Mouse (Mus musculus) hindbrain, postnatal 0 days (tissue): ENCODE data around the gene Tpcn1. TPM values are rescaled to one million over a fixed set of nuclear protein-coding genes. Genes with fewer than 3 reads are reported as not detected.

Experiments used
- ATAC-seq: fragments of 200-750 bp; cut with Nextera tagmentation; 2 replicates; pipeline ENCODE4 v1.8.0; 2017; ENCODE audit warnings: mild to moderate bottlenecking, moderate TSS enrichment, moderate library complexity
- DNase-seq: peaks from one replicate; pipeline ENCODE4 v3.0.0-alpha.2; 2015; ENCODE audit warnings: low spot score
- H3K27ac ChIP-seq: fragments of 300-500 bp; sonication (generic); 2 replicates; pipeline ENCODE4 v1.5.1; 2014; ENCODE audit warnings: mild to moderate bottlenecking
- H3K27me3 ChIP-seq: fragments of 300-500 bp; sonication (generic); 2 replicates; pipeline ENCODE4 v1.6.1; 2014; ENCODE audit warnings: low read length, mixed read lengths; ENCODE audit not compliant: insufficient read depth
- H3K36me3 ChIP-seq: fragments of 300-500 bp; sonication (generic); 2 replicates; pipeline ENCODE4 v1.6.1; 2014; ENCODE audit warnings: low read length, mixed read lengths; ENCODE audit not compliant: insufficient read depth
- H3K4me1 ChIP-seq: fragments of 300-500 bp; sonication (generic); 2 replicates; pipeline ENCODE4 v1.6.1; 2014; ENCODE audit warnings: antibody characterized with exemption, low read length, mixed read lengths; ENCODE audit not compliant: insufficient read depth
- H3K4me2 ChIP-seq: fragments of 300-500 bp; sonication (generic); 2 replicates; pipeline ENCODE4 v1.6.1; 2014; ENCODE audit warnings: low read depth, mild to moderate bottlenecking, low read length, moderate library complexity, mixed read lengths
- H3K4me3 ChIP-seq: fragments of 300-500 bp; sonication (generic); 2 replicates; pipeline ENCODE4 v1.5.1; 2014; ENCODE audit warnings: low read length
- H3K9ac ChIP-seq: fragments of 300-500 bp; sonication (generic); replicated peaks from 2 replicates; pipeline ENCODE4 v1.6.1; 2014; ENCODE audit warnings: mild to moderate bottlenecking, low read length, moderate library complexity, mixed read lengths
- H3K9me3 ChIP-seq: fragments of 300-500 bp; sonication (generic); 2 replicates; pipeline ENCODE4 v1.6.1; 2016; ENCODE audit warnings: low read length, mixed read lengths
- CTCF ChIP-seq: IDR thresholded peaks from 2 replicates; pipeline ENCODE4 v1.5.1; 2016; ENCODE audit warnings: antibody characterized with exemption, control low read depth, low read depth
- WGBS: fragments of 180-500 bp; shearing (Covaris S2); extraction: QIAGEN DNeasy Blood & Tissue Kit; methylation state at CpG from one replicate; pipeline ENCODE4 v1.1.7; 2014; 5-methylcytosine and 5-hydroxymethylcytosine counted together
- polyA plus RNA-seq: library from polyadenylated mRNA; unstranded; fragments of >200 nt; fragmentation: Nextera tagmentation; extraction: Ambion mirVana; gene quantifications from 2 replicates; pipeline ENCODE4 v1.2.1, GENCODE M21; 2015
- total RNA-seq: library from RNA; depleted of rRNA; stranded (reverse); fragments of >200 nt; gene quantifications from 2 replicates; pipeline ENCODE4 v1.2.3, GENCODE M21; 2014

The Tpcn1 gene
- total and polyA plus RNA-seq, 2 experiments from 2014 or later, result 15.4 to 30.7 TPM

DNA sequence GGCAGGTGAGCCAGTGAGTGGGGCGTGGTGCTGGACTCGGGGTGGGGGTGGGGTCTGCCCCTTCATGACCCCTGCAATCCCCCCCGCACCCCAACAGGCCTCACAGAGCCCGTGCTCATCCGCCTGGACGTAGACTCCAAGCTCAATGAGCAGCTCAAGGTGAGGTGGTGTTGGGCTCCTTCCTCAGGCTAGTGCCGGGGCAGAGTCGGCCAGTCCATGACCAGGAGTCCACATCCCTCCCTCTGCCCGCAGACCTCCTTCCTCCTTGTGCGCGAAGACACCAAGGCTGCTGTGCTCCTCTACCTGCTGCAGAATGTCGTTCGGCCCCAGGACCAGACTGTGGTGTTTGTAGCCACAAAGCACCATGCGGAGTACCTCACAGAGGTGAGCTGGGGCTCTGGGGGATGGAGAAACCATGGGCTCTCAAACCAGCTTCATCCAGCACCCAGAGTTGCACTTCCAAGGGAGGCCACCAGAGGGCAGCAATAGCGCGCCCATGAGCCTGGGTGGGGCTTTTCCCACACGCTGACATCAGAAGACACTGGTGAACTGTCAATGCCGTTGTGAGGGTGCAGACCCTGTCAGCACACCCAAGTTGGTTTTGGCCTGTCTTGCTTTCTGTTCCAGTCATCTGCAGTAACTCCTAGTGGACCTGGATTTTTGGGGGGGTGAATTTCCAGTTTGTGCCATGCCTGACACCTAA, 32.1 kb upstream of the Tpcn1 start:
- H3K9ac ChIP-seq, result no peak overlapping the region
- TF ChIP-seq CTCF, result peak; percentile 99
- 70% methylated on average over 18 of the region's 18 CpGs for WGBS
- no peaks in the 10 kb centered on the region for H3K4me1 ChIP-seq
- H3K27me3 ChIP-seq, result no peaks in the 10 kb centered on the region
- DNase-seq (peak; percentile 85), ATAC-seq (peak; percentile 38; the same call in 1 of the 2 replicates)
- H3K4me3 ChIP-seq, result no peak overlapping the region
- no peak overlapping the region for H3K27ac ChIP-seq
- no peaks in the 10 kb centered on the region for H3K9me3 ChIP-seq
- no peak overlapping the region for H3K4me2 ChIP-seq
- H3K36me3 ChIP-seq, result peaks cover 47% of the 10 kb centered on the region

GRCm38 (mm10) chr5:120619201-120619600, 30.7 kb upstream of the Tpcn1 start:
- 18% methylated on average over 5 of the region's 5 CpGs for WGBS
- H3K27me3 ChIP-seq, result no peaks in the 10 kb centered on the region
- ATAC-seq, result no peak

GRCm38 (mm10) chr5:120618778-120619177, 30.3 kb upstream of the Tpcn1 start:
- Histone ChIP-seq H3K9me3 (no peaks in the 10 kb centered on the region), H3K27me3 (no peaks in the 10 kb centered on the region), H3K4me1 (peaks cover 4% of the 10 kb centered on the region; the same call in 1 of the 2 replicates), H3K36me3 (peaks cover 34% of the 10 kb centered on the region), H3K9ac (no peak overlapping the region), H3K4me2 (no peak overlapping the region), H3K27ac (no peak overlapping the region), H3K4me3 (no peak overlapping the region)
- DNase-seq (no peak), ATAC-seq (no peak)
- 90% methylated on average over 12 of the region's 12 CpGs for WGBS
- no peak for TF ChIP-seq CTCF

More at GRCm38 (mm10) chr5:120619201-120619600, 30.7 kb upstream of the Tpcn1 start:
- no peak overlapping the region for H3K4me3 ChIP-seq
- H3K4me1 ChIP-seq, result no peaks in the 10 kb centered on the region
- no peak overlapping the region for H3K9ac ChIP-seq
- no peaks in the 10 kb centered on the region for H3K9me3 ChIP-seq
- peak; percentile 66 for DNase-seq
- H3K36me3 ChIP-seq, result peaks cover 38% of the 10 kb centered on the region
- no peak overlapping the region for H3K27ac ChIP-seq
- no peak overlapping the region for H3K4me2 ChIP-seq
- TF ChIP-seq CTCF, result peak; percentile 85

GRCm38 (mm10) chr5:120615903-120616302, 27.4 kb upstream of the Tpcn1 start:
- H3K27ac ChIP-seq, result no peak overlapping the region
- peak; percentile 59 for DNase-seq
- H3K4me3 ChIP-seq, result no peak overlapping the region

DNA sequence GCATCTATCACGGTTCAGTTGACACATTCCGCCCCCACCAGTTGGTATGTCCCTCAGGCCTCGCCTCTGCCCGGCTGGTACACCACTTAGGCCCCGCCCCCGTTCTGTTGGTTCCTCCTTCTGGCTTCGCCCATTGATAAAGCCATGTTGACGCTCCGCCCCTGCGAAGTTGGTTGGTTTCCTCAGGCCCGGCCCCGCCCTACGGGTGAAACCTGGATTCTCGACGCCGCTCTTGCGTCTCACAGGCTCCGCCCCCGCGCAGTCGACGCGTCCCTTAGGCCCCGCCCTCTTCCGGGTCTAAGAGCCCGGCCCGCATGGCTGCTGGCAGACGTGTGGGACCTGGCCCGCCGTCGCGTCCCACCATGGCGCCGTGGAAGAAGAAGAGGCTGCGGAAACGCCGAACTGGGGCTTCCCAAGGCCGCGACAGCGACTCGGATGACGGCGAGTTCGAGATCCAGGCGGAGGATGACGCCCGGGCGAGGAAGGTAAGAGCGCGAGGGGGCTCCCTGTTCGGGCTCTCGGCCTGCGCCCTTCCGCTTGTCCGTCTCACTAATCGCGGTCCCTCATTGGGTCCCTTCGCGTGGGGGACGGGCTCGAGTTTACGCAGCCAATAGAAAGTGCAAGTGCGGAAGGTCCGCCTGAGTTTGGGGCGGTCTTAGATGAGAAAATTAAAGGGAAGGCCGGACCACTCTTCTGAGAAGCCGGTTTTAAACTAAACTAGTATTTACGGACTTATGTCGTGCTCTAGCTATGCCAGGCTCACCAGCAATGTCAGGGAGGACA, 24.5 kb upstream of the Tpcn1 start:
- under 1% methylated on average over 69 of the region's 69 CpGs for WGBS
- Histone ChIP-seq H3K4me3 (peak overlapping the region; percentile 76), H3K4me2 (peak overlapping the region; percentile 86), H3K4me1 (peaks cover 14% of the 10 kb centered on the region), H3K36me3 (no peaks in the 10 kb centered on the region; the same call in none of the 2 replicates), H3K27me3 (no peaks in the 10 kb centered on the region), H3K9ac (peak overlapping the region; percentile 60), H3K27ac (peak overlapping the region; percentile 86), H3K9me3 (no peaks in the 10 kb centered on the region)
- DNase-seq (peak; percentile 100), ATAC-seq (peak; percentile 96)
- no peak for TF ChIP-seq CTCF

More at GRCm38 (mm10) chr5:120615903-120616302, 27.4 kb upstream of the Tpcn1 start:
- no peak for ATAC-seq
- 97% methylated on average over 4 of the region's 4 CpGs for WGBS
- TF ChIP-seq CTCF, result peak; percentile 74
- H3K4me2 ChIP-seq, result no peak overlapping the region
- no peak overlapping the region for H3K9ac ChIP-seq
- H3K4me1 ChIP-seq, result peaks cover 13% of the 10 kb centered on the region
- H3K36me3 ChIP-seq, result peaks cover 23% of the 10 kb centered on the region
- H3K27me3 ChIP-seq, result no peaks in the 10 kb centered on the region
- no peaks in the 10 kb centered on the region for H3K9me3 ChIP-seq

DNA sequence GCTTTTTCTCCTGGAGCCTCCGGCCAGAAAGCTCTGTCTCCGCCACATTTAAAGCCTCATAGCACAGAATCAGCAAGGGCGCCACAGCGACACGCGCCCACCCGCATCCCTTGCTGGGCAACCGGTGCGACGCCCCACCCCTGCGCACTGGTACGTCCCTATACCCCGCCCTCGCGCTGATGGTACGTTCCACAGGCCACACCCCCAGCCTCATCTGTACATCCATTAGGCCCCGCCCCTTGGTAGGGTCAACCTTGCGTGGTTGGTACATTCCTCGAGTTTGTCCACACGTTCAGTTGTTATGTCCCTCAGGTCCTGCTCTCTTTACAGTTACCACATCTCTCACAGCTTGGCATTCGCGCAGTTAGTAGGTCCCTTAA, 24.0 kb upstream of the Tpcn1 start, which contains the start of the genes Rita1 and Ddx54:
Gene Rita1 (minus strand): TSS at position 148 of the 380 bp plus-strand sequence.
Gene Ddx54 (plus strand): TSS at position 298 of the 380 bp plus-strand sequence.
- Histone ChIP-seq H3K36me3 (no peaks in the 10 kb centered on the region; the same call in 1 of the 2 replicates), H3K4me2 (peak within 1 kb of the TSS; percentile 86), H3K4me1 (peaks cover 14% of the 10 kb centered on the region), H3K4me3 (peak within 1 kb of the TSS; percentile 76), H3K9ac (peak within 1 kb of the TSS; percentile 60), H3K27ac (peak within 1 kb of the TSS; percentile 86), H3K27me3 (no peaks in the 10 kb centered on the region), H3K9me3 (no peaks in the 10 kb centered on the region)
- under 1% methylated on average over 22 of the region's 22 CpGs for WGBS
- ATAC-seq (peak; percentile 90), DNase-seq (peak; percentile 98)
- no peak for TF ChIP-seq CTCF
